Mouse (Mus musculus) midbrain, embryonic 14.5 days (tissue): Measurements from ENCODE around the gene Fam228a. TPM values are rescaled to one million over a fixed set of nuclear protein-coding genes. Genes with fewer than 3 reads are reported as not detected.
"Not testable (repeated sequence)": the region's sequence is repeated elsewhere in the genome, so short reads cannot be mapped to it uniquely, and the experiment has no call there.

Experiments used
- ATAC-seq: fragments of 200-750 bp; cut with Nextera tagmentation; 2 replicates; pipeline ENCODE4 v1.8.0; 2017; ENCODE audit warnings: moderate number of reproducible peaks, moderate library complexity; ENCODE audit not compliant: low FRiP score, low TSS enrichment
- DNase-seq: peaks from one replicate; pipeline ENCODE4 v3.0.0-alpha.2; 2015
- H3K27ac ChIP-seq: fragments of 300-500 bp; sonication (generic); replicated peaks from 2 replicates; pipeline ENCODE4 v1.5.1; 2014; ENCODE audit warnings: mild to moderate bottlenecking, low read depth, low read length, moderate library complexity
- H3K27me3 ChIP-seq: fragments of 300-500 bp; sonication (generic); 2 replicates; pipeline ENCODE4 v1.6.1; 2014; ENCODE audit warnings: low read length, control low read depth, mixed read lengths; ENCODE audit not compliant: control insufficient read depth, insufficient read depth
- H3K36me3 ChIP-seq: fragments of 300-500 bp; sonication (generic); 2 replicates; pipeline ENCODE4 v1.6.1; 2014; ENCODE audit warnings: low read length, control low read depth; ENCODE audit not compliant: control insufficient read depth, insufficient read depth
- H3K4me1 ChIP-seq: fragments of 300-500 bp; sonication (generic); 2 replicates; pipeline ENCODE4 v1.6.1; 2014; ENCODE audit warnings: mild to moderate bottlenecking, antibody characterized with exemption, low read length, control low read depth; ENCODE audit not compliant: control insufficient read depth, insufficient read depth
- H3K4me2 ChIP-seq: fragments of 300-500 bp; sonication (generic); 2 replicates; pipeline ENCODE4 v1.6.1; 2014; ENCODE audit warnings: mild to moderate bottlenecking, low read length, moderate library complexity
- H3K4me3 ChIP-seq: fragments of 300-500 bp; sonication (generic); replicated peaks from 2 replicates; pipeline ENCODE4 v1.5.1; 2014; ENCODE audit warnings: low read depth, low read length
- H3K9ac ChIP-seq: fragments of 300-500 bp; sonication (generic); replicated peaks from 2 replicates; pipeline ENCODE4 v1.6.1; 2014; ENCODE audit warnings: mild to moderate bottlenecking, low read length, moderate library complexity
- H3K9me3 ChIP-seq: fragments of 300-500 bp; sonication (generic); 2 replicates; pipeline ENCODE4 v1.6.1; 2016; ENCODE audit warnings: low read length, control low read depth, mixed read lengths; ENCODE audit not compliant: control insufficient read depth
- WGBS: fragments of 180-500 bp; shearing (Covaris S2); extraction: QIAGEN DNeasy Blood & Tissue Kit; methylation state at CpG from one replicate; pipeline ENCODE4 v1.1.7; 2014; 5-methylcytosine and 5-hydroxymethylcytosine counted together
- polyA plus RNA-seq: library from polyadenylated mRNA; unstranded; fragments of >200 nt; fragmentation: Nextera tagmentation; extraction: Ambion mirVana; gene quantifications from 2 replicates; pipeline ENCODE4 v1.2.1, GENCODE M21; 2014

The Fam228a gene
- 0.37 and 0.74 TPM in 2 replicates for polyA plus RNA-seq

GRCm38 (mm10) chr12:4738031-4738576 is at the start of gene Fam228a:
Gene Fam228a, minus strand, starts transcription at chr12:4738430.
- ATAC-seq, result no peak
- Histone ChIP-seq H3K27ac (no peak within 1 kb of the TSS), H3K4me3 (no peak within 1 kb of the TSS), H3K9me3 (no peaks in the 10 kb centered on the region), H3K4me2 (no peak within 1 kb of the TSS), H3K4me1 (no peaks in the 10 kb centered on the region), H3K9ac (no peak within 1 kb of the TSS), H3K27me3 (no peaks in the 10 kb centered on the region), H3K36me3 (no peaks in the 10 kb centered on the region)
- 87% methylated on average over 18 of the region's 18 CpGs for WGBS
- DNase-seq, result no peak

- 78% methylated on average over 2 of the region's 2 CpGs for WGBS
- no peaks in the 10 kb centered on the region for H3K9me3 ChIP-seq
- H3K27me3 ChIP-seq, result no peaks in the 10 kb centered on the region
- DNase-seq, result no peak
- H3K36me3 ChIP-seq, result no peaks in the 10 kb centered on the region
- no peak overlapping the region for H3K4me3 ChIP-seq
- no peak overlapping the region for H3K27ac ChIP-seq
- no peak overlapping the region for H3K9ac ChIP-seq
- no peaks in the 10 kb centered on the region for H3K4me1 ChIP-seq
- ATAC-seq, result no peak
- no peak overlapping the region for H3K4me2 ChIP-seq
These were observed 46.2 kb upstream of the Fam228a start for GRCm38 (mm10) chr12:4784466-4784865.

GRCm38 (mm10) chr12:4783598-4783997 is 45.4 kb upstream of the Fam228a start:
- H3K36me3 ChIP-seq, result no peaks in the 10 kb centered on the region
- H3K4me3 ChIP-seq, result no peak overlapping the region
- H3K4me1 ChIP-seq, result no peaks in the 10 kb centered on the region
- H3K27me3 ChIP-seq, result no peaks in the 10 kb centered on the region
- no peaks in the 10 kb centered on the region for H3K9me3 ChIP-seq
- H3K4me2 ChIP-seq, result no peak overlapping the region
- WGBS, result 54% methylated on average over 5 of the region's 5 CpGs
- H3K9ac ChIP-seq, result no peak overlapping the region
- no peak for DNase-seq
- H3K27ac ChIP-seq, result no peak overlapping the region
- no peak for ATAC-seq

- H3K4me3 ChIP-seq, DNase-seq, H3K27me3 ChIP-seq, H3K9ac ChIP-seq, H3K36me3 ChIP-seq, H3K4me1 ChIP-seq, ATAC-seq, H3K9me3 ChIP-seq, H3K4me2 ChIP-seq, H3K27ac ChIP-seq: not testable (repeated sequence)
- WGBS, result 95% methylated on average over 9 of the region's 9 CpGs
These were observed 43.6 kb upstream of the Fam228a start for GRCm38 (mm10) chr12:4781725-4782404.

GRCm38 (mm10) chr12:4781270-4781669 is 43.0 kb upstream of the Fam228a start:
- Histone ChIP-seq H3K9me3 (no peaks in the 10 kb centered on the region), H3K27me3 (no peaks in the 10 kb centered on the region), H3K4me1 (no peaks in the 10 kb centered on the region), H3K4me3 (no peak overlapping the region), H3K4me2 (no peak overlapping the region), H3K36me3 (no peaks in the 10 kb centered on the region), H3K9ac (no peak overlapping the region), H3K27ac (no peak overlapping the region)
- 81% methylated on average over 1 of the region's 1 CpGs for WGBS
- DNase-seq (no peak), ATAC-seq (no peak)

- H3K9me3 ChIP-seq, result no peaks in the 10 kb centered on the region
- H3K4me1 ChIP-seq, result no peaks in the 10 kb centered on the region
- no peaks in the 10 kb centered on the region for H3K36me3 ChIP-seq
- H3K27ac ChIP-seq, result no peak overlapping the region
- H3K4me2 ChIP-seq, result no peak overlapping the region
- no peak overlapping the region for H3K9ac ChIP-seq
- WGBS, result 62% methylated on average over 2 of the region's 2 CpGs
- no peaks in the 10 kb centered on the region for H3K27me3 ChIP-seq
- H3K4me3 ChIP-seq, result no peak overlapping the region
- DNase-seq (no peak), ATAC-seq (no peak)
These were observed 42.0 kb upstream of the Fam228a start for GRCm38 (mm10) chr12:4780245-4780644.

GRCm38 (mm10) chr12:4777734-4778133 is 39.5 kb upstream of the Fam228a start:
- H3K9ac ChIP-seq, result no peak overlapping the region
- ATAC-seq (no peak), DNase-seq (no peak)
- H3K27ac ChIP-seq, result no peak overlapping the region
- no peaks in the 10 kb centered on the region for H3K9me3 ChIP-seq
- H3K36me3 ChIP-seq, result no peaks in the 10 kb centered on the region
- H3K4me1 ChIP-seq, result no peaks in the 10 kb centered on the region
- no peaks in the 10 kb centered on the region for H3K27me3 ChIP-seq
- H3K4me2 ChIP-seq, result no peak overlapping the region
- WGBS, result 93% methylated on average over 6 of the region's 6 CpGs
- no peak overlapping the region for H3K4me3 ChIP-seq

- whole genome bisulfite sequencing, result 79% methylated on average over 9 of the region's 9 CpGs
- ATAC-seq (no peak), DNase-seq (no peak)
- Histone ChIP-seq H3K27me3 (no peaks in the 10 kb centered on the region), H3K36me3 (no peaks in the 10 kb centered on the region), H3K9ac (no peak overlapping the region), H3K4me2 (no peak overlapping the region), H3K27ac (no peak overlapping the region), H3K4me3 (no peak overlapping the region), H3K9me3 (no peaks in the 10 kb centered on the region), H3K4me1 (no peaks in the 10 kb centered on the region)
These were observed 37.3 kb upstream of the Fam228a start for GRCm38 (mm10) chr12:4775588-4775949.

GRCm38 (mm10) chr12:4774895-4775587 is 36.8 kb upstream of the Fam228a start:
- DNase-seq (no peak), ATAC-seq (no peak)
- Histone ChIP-seq H3K4me3 (no peak overlapping the region), H3K27me3 (no peaks in the 10 kb centered on the region), H3K9ac (no peak overlapping the region), H3K4me1 (no peaks in the 10 kb centered on the region), H3K27ac (no peak overlapping the region), H3K4me2 (no peak overlapping the region), H3K36me3 (no peaks in the 10 kb centered on the region), H3K9me3 (no peaks in the 10 kb centered on the region)
- WGBS, result 93% methylated on average over 8 of the region's 8 CpGs
